In genomic region chr5:35898114-35898513, GRCm38 (mm10) we compare ENCODE assay signal across 22 mouse cellular contexts. TPM values are rescaled to one million over a fixed set of nuclear protein-coding genes. Genes with fewer than 3 reads are reported as not detected.
DNase-seq lines count a peak whose midpoint lies in the region; ATAC-seq and TF ChIP-seq lines count a peak whose summit lies in the region.
"Had no signal": no experiment of that assay in that cellular context is flagged by ENCODE, and none has a peak within 500 bp of the region (broad histone marks: within the 10 kb centered on the region; RNA-seq: fewer than 3 reads in every experiment).

No protein-coding gene starts in this region.

- H3K36me3 ChIP-seq in heart, postnatal 0 days (replicated peaks; ENCODE audit: control insufficient read depth, insufficient read depth, low read length) = no peaks in the 10 kb centered on the region
- H3K36me3 ChIP-seq: forebrain, embryonic 15.5 days; stomach, embryonic 15.5 days had no signal

- H3K4me3 ChIP-seq in heart, postnatal 0 days (ENCODE audit: low read depth, low read length) = no peak overlapping the region
- H3K4me3 ChIP-seq: embryonic facial prominence, embryonic 13.5 days; forebrain, embryonic 15.5 days; stomach, embryonic 15.5 days had no signal

- H3K27me3 ChIP-seq in heart, postnatal 0 days (ENCODE audit: control insufficient read depth, insufficient read depth, low read length) = no peaks in the 10 kb centered on the region
- H3K27me3 ChIP-seq: embryonic facial prominence, embryonic 13.5 days; forebrain, embryonic 15.5 days; stomach, embryonic 15.5 days had no signal

- no peak overlapping the region for H3K4me2 ChIP-seq in heart, postnatal 0 days (ENCODE audit: low read depth, low read length)
- H3K4me2 ChIP-seq: embryonic facial prominence, embryonic 13.5 days; liver, embryonic 11.5 days; lung, embryonic 14.5 days; stomach, embryonic 15.5 days had no signal

- intact Hi-C loops in left cerebral cortex, postnatal 4 days (cut with DNase I) = no loop called here

- TF ChIP-seq EP300 in heart, postnatal 0 days (IDR thresholded peaks at IDR 0.05; ENCODE audit: low read depth) = no peak

- H3K9me3 ChIP-seq in heart, postnatal 0 days (replicated peaks; ENCODE audit: control insufficient read depth, low read length) = no peaks in the 10 kb centered on the region
- H3K9me3 ChIP-seq: embryonic facial prominence, embryonic 13.5 days; forebrain, embryonic 15.5 days; stomach, embryonic 15.5 days had no signal

- TF ChIP-seq CTCF in heart, postnatal 0 days (IDR thresholded peaks at IDR 0.05; ENCODE audit: low read depth) = no peak

- H3K27ac ChIP-seq in heart, postnatal 0 days (ENCODE audit: low read depth) = 0 out of 2 replicates have a peak overlapping the region, but pooled peaks have one; percentile 12
- H3K27ac ChIP-seq: embryonic facial prominence, embryonic 13.5 days; forebrain, embryonic 15.5 days; stomach, embryonic 15.5 days had no signal

- peak; percentile 44 for DNase-seq in adrenal gland, postnatal 14 days
- DNase-seq in adrenal gland, postnatal 25 days = no peak
- no peak for DNase-seq in heart, postnatal 0 days (ENCODE audit: low spot score)
- DNase-seq in heart, postnatal 4 days = no peak
- peak; percentile 83 for DNase-seq in adipocyte (ENCODE audit: low spot score)
- peak; percentile 28 for DNase-seq in lung, postnatal 14 days
- no peak for DNase-seq in left cerebral cortex, postnatal 4 days
- no peak for DNase-seq in B cell, adult 2 months
- DNase-seq: cerebellum, adult 11 months; cerebellum, postnatal 10 days; heart, postnatal 10 days; kidney, adult 11 months; kidney, postnatal 4 days; lung, embryonic 14.5 days; right cerebral cortex, postnatal 14 days; thymus, adult 18-20 months; thymus, postnatal 4 days had no signal

- 47% methylated on average over 4 of the region's 4 CpGs for WGBS in heart, postnatal 0 days

- ATAC-seq in heart, postnatal 0 days (ENCODE audit: insufficient read depth, low read depth) = no peak
- ATAC-seq: forebrain, embryonic 15.5 days; midbrain, embryonic 16.5 days had no signal

- H3K9ac ChIP-seq in heart, postnatal 0 days (replicated peaks; ENCODE audit: low read depth, low read length) = no peak overlapping the region
- H3K9ac ChIP-seq: embryonic facial prominence, embryonic 13.5 days; forebrain, embryonic 15.5 days; lung, embryonic 14.5 days; stomach, embryonic 15.5 days had no signal

- H3K4me1 ChIP-seq in heart, postnatal 0 days (ENCODE audit: control insufficient read depth, insufficient read depth) = peaks cover 60% of the 10 kb centered on the region

RNA-seq across cellular contexts. Expression of gene Afap1, which starts 5.0 kb away (rescaled TPM):
- total RNA-seq in adrenal gland, postnatal 14 days (2021) = 20.8 and 24.9 TPM in 2 replicates
- 20.4 and 22.6 TPM in 2 replicates for total RNA-seq in adrenal gland, postnatal 25 days (2021)
- total RNA-seq in heart, postnatal 0 days (2014; rRNA removed; ENCODE audit: low replicate concordance) = 25.9 and 30.3 TPM in 2 replicates
- 13.6 and 14.9 TPM in 2 replicates for polyA plus RNA-seq in heart, postnatal 0 days (2015; fragmentation: Nextera tagmentation; extraction: Ambion mirVana)
- 10 to 100 TPM; 45.2 to 45.9 TPM for total RNA-seq in heart, postnatal 4 days (2021)
- total RNA-seq in left cerebral cortex, postnatal 4 days (2021) = 100 to 1,000 TPM; 221 to 230 TPM

Comparison
In these comparisons a context has a peak if more than half of its experiments do, and no peak if none do; other contexts are left out.
1. DNase-seq: peak in adrenal gland, postnatal 14 days (single experiment), adipocyte (single experiment) and lung, postnatal 14 days (single experiment); none in adrenal gland, postnatal 25 days (single experiment), heart, postnatal 0 days (single experiment), heart, postnatal 4 days (single experiment), left cerebral cortex, postnatal 4 days (single experiment) and B cell, adult 2 months (0 of 2).